Mouse (Mus musculus): ENCODE results near the gene Fubp3. TPM values are rescaled to one million over a fixed set of nuclear protein-coding genes. Genes with fewer than 3 reads are reported as not detected.
A peak's percentile ranks its signal among the peaks of the same experiment; 100 is the strongest.
"Not testable (repeated sequence)": the region's sequence is repeated elsewhere in the genome, so short reads cannot be mapped to it uniquely, and the experiment has no call there.

Gene Fubp3
- polyA plus RNA-seq, 1 experiment from 2014 or later: 57.2 TPM

GRCm38 (mm10) chr2:31551351-31551750 lies 21.1 kb upstream of the Fubp3 start:
- not testable (repeated sequence) for H3K4me3 ChIP-seq (replicated peaks; ENCODE audit: low read length); H3K4me2 ChIP-seq (ENCODE audit: low read length); H3K27me3 ChIP-seq (replicated peaks; ENCODE audit: control insufficient read depth, insufficient read depth, low read length); H3K4me1 ChIP-seq (replicated peaks; ENCODE audit: control insufficient read depth, insufficient read depth, low read length); H3K9me3 ChIP-seq (ENCODE audit: control insufficient read depth, low read length); ATAC-seq; H3K9ac ChIP-seq (replicated peaks; ENCODE audit: low read depth, low read length); H3K36me3 ChIP-seq (ENCODE audit: control insufficient read depth, insufficient read depth); H3K27ac ChIP-seq (ENCODE audit: low read length)
- 94% methylated on average over 1 of the region's 3 CpGs for WGBS

- no peak for ATAC-seq
- Histone ChIP-seq H3K9me3 (ENCODE audit: control insufficient read depth, low read length) (0 out of 2 replicates have a peak, but pooled peaks cover 3% of the 10 kb centered on the region), H3K4me2 (ENCODE audit: low read length) (no peak overlapping the region), H3K27ac (ENCODE audit: low read length) (no peak overlapping the region), H3K4me3 (replicated peaks; ENCODE audit: low read length) (no peak overlapping the region), H3K36me3 (ENCODE audit: control insufficient read depth, insufficient read depth) (no peaks in the 10 kb centered on the region), H3K9ac (replicated peaks; ENCODE audit: low read depth, low read length) (no peak overlapping the region), H3K4me1 (replicated peaks; ENCODE audit: control insufficient read depth, insufficient read depth, low read length) (peaks cover 4% of the 10 kb centered on the region; the same call in 1 of the 2 replicates), H3K27me3 (replicated peaks; ENCODE audit: control insufficient read depth, insufficient read depth, low read length) (no peaks in the 10 kb centered on the region)
- WGBS: 88% methylated on average over 10 of the region's 10 CpGs
These were observed 20.5 kb upstream of the Fubp3 start for GRCm38 (mm10) chr2:31551971-31552370.

- Histone ChIP-seq H3K4me3 (replicated peaks; ENCODE audit: low read length) (no peak overlapping the region), H3K4me2 (ENCODE audit: low read length) (no peak overlapping the region), H3K4me1 (replicated peaks; ENCODE audit: control insufficient read depth, insufficient read depth, low read length) (no peaks in the 10 kb centered on the region), H3K9ac (replicated peaks; ENCODE audit: low read depth, low read length) (no peak overlapping the region), H3K27ac (ENCODE audit: low read length) (no peak overlapping the region), H3K9me3 (ENCODE audit: control insufficient read depth, low read length) (0 out of 2 replicates have a peak, but pooled peaks cover 3% of the 10 kb centered on the region), H3K36me3 (ENCODE audit: control insufficient read depth, insufficient read depth) (no peaks in the 10 kb centered on the region), H3K27me3 (replicated peaks; ENCODE audit: control insufficient read depth, insufficient read depth, low read length) (no peaks in the 10 kb centered on the region)
- 78% methylated on average over 5 of the region's 5 CpGs for WGBS
- ATAC-seq: no peak
These were observed 17.8 kb upstream of the Fubp3 start for GRCm38 (mm10) chr2:31554619-31555018.

GRCm38 (mm10) chr2:31572915-31573635 lies 624 bp downstream of the Fubp3 start:
- Histone ChIP-seq H3K4me3 (replicated peaks; ENCODE audit: low read length) (peak overlapping the region; percentile 89), H3K36me3 (ENCODE audit: control insufficient read depth, insufficient read depth) (no peaks in the 10 kb centered on the region), H3K9ac (replicated peaks; ENCODE audit: low read depth, low read length) (peak overlapping the region; percentile 95), H3K27me3 (replicated peaks; ENCODE audit: control insufficient read depth, insufficient read depth, low read length) (0 out of 2 replicates have a peak, but pooled peaks cover 5% of the 10 kb centered on the region), H3K27ac (ENCODE audit: low read length) (peak overlapping the region; percentile 75), H3K4me1 (replicated peaks; ENCODE audit: control insufficient read depth, insufficient read depth, low read length) (peaks cover 18% of the 10 kb centered on the region), H3K9me3 (ENCODE audit: control insufficient read depth, low read length) (no peaks in the 10 kb centered on the region), H3K4me2 (ENCODE audit: low read length) (peak overlapping the region; percentile 97)
- WGBS: 3% methylated on average over 41 of the region's 41 CpGs
- ATAC-seq: no peak

- H3K27ac ChIP-seq (ENCODE audit: low read length): no peak overlapping the region
- no peak for ATAC-seq
- 14% methylated on average over 2 of the region's 2 CpGs for WGBS
- no peaks in the 10 kb centered on the region for H3K4me1 ChIP-seq (replicated peaks; ENCODE audit: control insufficient read depth, insufficient read depth, low read length)
- H3K9ac ChIP-seq (replicated peaks; ENCODE audit: low read depth, low read length): no peak overlapping the region
- no peaks in the 10 kb centered on the region for H3K9me3 ChIP-seq (ENCODE audit: control insufficient read depth, low read length)
- H3K4me3 ChIP-seq (replicated peaks; ENCODE audit: low read length): no peak overlapping the region
- 0 out of 2 replicates have a peak, but pooled peaks cover 2% of the 10 kb centered on the region for H3K36me3 ChIP-seq (ENCODE audit: control insufficient read depth, insufficient read depth)
- no peak overlapping the region for H3K4me2 ChIP-seq (ENCODE audit: low read length)
- no peaks in the 10 kb centered on the region for H3K27me3 ChIP-seq (replicated peaks; ENCODE audit: control insufficient read depth, insufficient read depth, low read length)
These were observed 9.2 kb downstream of the Fubp3 start for GRCm38 (mm10) chr2:31581617-31582016.

GRCm38 (mm10) chr2:31591799-31592484 lies 19.5 kb downstream of the Fubp3 start:
- no peaks in the 10 kb centered on the region for H3K4me1 ChIP-seq (replicated peaks; ENCODE audit: control insufficient read depth, insufficient read depth, low read length)
- no peak for ATAC-seq
- H3K27me3 ChIP-seq (replicated peaks; ENCODE audit: control insufficient read depth, insufficient read depth, low read length): no peaks in the 10 kb centered on the region
- no peak overlapping the region for H3K9ac ChIP-seq (replicated peaks; ENCODE audit: low read depth, low read length)
- WGBS: 92% methylated on average over 9 of the region's 9 CpGs
- no peak overlapping the region for H3K27ac ChIP-seq (ENCODE audit: low read length)
- no peak overlapping the region for H3K4me2 ChIP-seq (ENCODE audit: low read length)
- no peak overlapping the region for H3K4me3 ChIP-seq (replicated peaks; ENCODE audit: low read length)
- peaks cover 9% of the 10 kb centered on the region for H3K36me3 ChIP-seq (ENCODE audit: control insufficient read depth, insufficient read depth)
- H3K9me3 ChIP-seq (ENCODE audit: control insufficient read depth, low read length): no peaks in the 10 kb centered on the region

GRCm38 (mm10) chr2:31607555-31607954 lies 35.1 kb downstream of the Fubp3 start:
- WGBS: 96% methylated on average over 1 of the region's 1 CpGs
- Histone ChIP-seq H3K27ac (ENCODE audit: low read length) (no peak overlapping the region), H3K4me3 (replicated peaks; ENCODE audit: low read length) (no peak overlapping the region), H3K9me3 (ENCODE audit: control insufficient read depth, low read length) (no peaks in the 10 kb centered on the region), H3K9ac (replicated peaks; ENCODE audit: low read depth, low read length) (no peak overlapping the region), H3K4me2 (ENCODE audit: low read length) (no peak overlapping the region), H3K27me3 (replicated peaks; ENCODE audit: control insufficient read depth, insufficient read depth, low read length) (no peaks in the 10 kb centered on the region), H3K4me1 (replicated peaks; ENCODE audit: control insufficient read depth, insufficient read depth, low read length) (0 out of 2 replicates have a peak, but pooled peaks cover 6% of the 10 kb centered on the region), H3K36me3 (ENCODE audit: control insufficient read depth, insufficient read depth) (peaks cover 32% of the 10 kb centered on the region)
- ATAC-seq: no peak

GRCm38 (mm10) chr2:31609859-31610261 lies 37.4 kb downstream of the Fubp3 start:
- 16% methylated on average over 7 of the region's 7 CpGs for WGBS
- Histone ChIP-seq H3K4me2 (ENCODE audit: low read length) (no peak overlapping the region), H3K27me3 (replicated peaks; ENCODE audit: control insufficient read depth, insufficient read depth, low read length) (no peaks in the 10 kb centered on the region), H3K27ac (ENCODE audit: low read length) (no peak overlapping the region), H3K36me3 (ENCODE audit: control insufficient read depth, insufficient read depth) (peaks cover 22% of the 10 kb centered on the region), H3K9ac (replicated peaks; ENCODE audit: low read depth, low read length) (no peak overlapping the region), H3K9me3 (ENCODE audit: control insufficient read depth, low read length) (no peaks in the 10 kb centered on the region), H3K4me1 (replicated peaks; ENCODE audit: control insufficient read depth, insufficient read depth, low read length) (0 out of 2 replicates have a peak, but pooled peaks cover 6% of the 10 kb centered on the region), H3K4me3 (replicated peaks; ENCODE audit: low read length) (no peak overlapping the region)
- ATAC-seq: peak; percentile 67

- no peak overlapping the region for H3K9ac ChIP-seq (replicated peaks; ENCODE audit: low read depth, low read length)
- ATAC-seq: no peak
- H3K4me3 ChIP-seq (replicated peaks; ENCODE audit: low read length): no peak overlapping the region
- 0 out of 2 replicates have a peak, but pooled peaks cover 6% of the 10 kb centered on the region for H3K4me1 ChIP-seq (replicated peaks; ENCODE audit: control insufficient read depth, insufficient read depth, low read length)
- no peak overlapping the region for H3K27ac ChIP-seq (ENCODE audit: low read length)
- no peak overlapping the region for H3K4me2 ChIP-seq (ENCODE audit: low read length)
- H3K27me3 ChIP-seq (replicated peaks; ENCODE audit: control insufficient read depth, insufficient read depth, low read length): no peaks in the 10 kb centered on the region
- 28% methylated on average over 4 of the region's 4 CpGs for WGBS
- H3K9me3 ChIP-seq (ENCODE audit: control insufficient read depth, low read length): no peaks in the 10 kb centered on the region
- H3K36me3 ChIP-seq (ENCODE audit: control insufficient read depth, insufficient read depth): peaks cover 15% of the 10 kb centered on the region
These were observed 38.5 kb downstream of the Fubp3 start for GRCm38 (mm10) chr2:31610922-31611321.
